Mouse (Mus musculus) liver, postnatal 0 days (tissue): ENCODE measurements at regions not wholly inside any gene's neighbourhood (a gene's known extent, or its start where the extent isn't known, plus 50 kb on each side); places are given as distances from the start of the nearest gene placed in this dataset.

Experiments
- CTCF ChIP-seq: sonication (generic); IDR thresholded peaks from 2 replicates; pipeline ENCODE4 v1.5.1; 2016; ENCODE audit warnings: antibody characterized with exemption, low read depth
- EP300 ChIP-seq: IDR thresholded peaks from 2 replicates; pipeline ENCODE4 v1.6.1; 2016; ENCODE audit warnings: antibody characterized with exemption, low read depth, mild to moderate bottlenecking

GRCm38 (mm10) chr7:111846417-111846816 is 66.6 kb upstream of the Galnt18 start:
- no peak for TF ChIP-seq CTCF
- TF ChIP-seq EP300 = no peak
